Mouse (Mus musculus) urinary bladder, postnatal 4 days (tissue): ENCODE measurements around the gene Arhgef11.
A peak's percentile ranks its signal among the peaks of the same experiment; 100 is the strongest.

Source experiments
- DNase-seq, 2 experiments: peaks; one replicate each; pipeline ENCODE4 v3.0.0; 2021 to 2022; ENCODE audit warnings: low spot score in 2 of 2

Gene Arhgef11

GRCm38 (mm10) chr3:87761408-87762375, 144.3 kb downstream of the Arhgef11 start:
- no peak for DNase-seq

DNA sequence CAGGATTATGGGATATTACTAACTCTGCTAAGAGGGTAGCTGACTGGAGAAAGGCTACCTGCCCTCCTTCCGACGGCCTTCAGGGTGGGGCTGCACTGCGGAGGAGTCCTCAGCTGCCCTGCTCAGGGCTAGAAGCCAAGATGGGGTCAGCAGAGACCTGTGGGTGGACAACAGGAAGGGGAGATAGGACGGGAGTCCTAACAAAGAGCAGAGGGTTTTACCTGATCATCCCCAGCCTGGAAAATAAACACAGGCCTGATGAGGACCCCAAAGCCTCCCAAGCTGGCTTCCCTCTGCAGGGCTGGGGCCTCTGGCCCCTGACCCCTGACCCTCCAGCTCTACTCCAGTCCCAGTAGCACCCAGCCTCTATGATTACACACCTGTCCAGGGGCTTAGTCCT, 145.8 kb downstream of the Arhgef11 start:
- DNase-seq, result no peak

GRCm38 (mm10) chr3:87763683-87764289, 146.4 kb downstream of the Arhgef11 start:
- peak; percentile 81 for DNase-seq

- no peak for DNase-seq
Measured at GRCm38 (mm10) chr3:87764506-87764905, 147.1 kb downstream of the Arhgef11 start.

- DNase-seq, result no peak
Measured at GRCm38 (mm10) chr3:87765091-87765490, 147.7 kb downstream of the Arhgef11 start.

DNA sequence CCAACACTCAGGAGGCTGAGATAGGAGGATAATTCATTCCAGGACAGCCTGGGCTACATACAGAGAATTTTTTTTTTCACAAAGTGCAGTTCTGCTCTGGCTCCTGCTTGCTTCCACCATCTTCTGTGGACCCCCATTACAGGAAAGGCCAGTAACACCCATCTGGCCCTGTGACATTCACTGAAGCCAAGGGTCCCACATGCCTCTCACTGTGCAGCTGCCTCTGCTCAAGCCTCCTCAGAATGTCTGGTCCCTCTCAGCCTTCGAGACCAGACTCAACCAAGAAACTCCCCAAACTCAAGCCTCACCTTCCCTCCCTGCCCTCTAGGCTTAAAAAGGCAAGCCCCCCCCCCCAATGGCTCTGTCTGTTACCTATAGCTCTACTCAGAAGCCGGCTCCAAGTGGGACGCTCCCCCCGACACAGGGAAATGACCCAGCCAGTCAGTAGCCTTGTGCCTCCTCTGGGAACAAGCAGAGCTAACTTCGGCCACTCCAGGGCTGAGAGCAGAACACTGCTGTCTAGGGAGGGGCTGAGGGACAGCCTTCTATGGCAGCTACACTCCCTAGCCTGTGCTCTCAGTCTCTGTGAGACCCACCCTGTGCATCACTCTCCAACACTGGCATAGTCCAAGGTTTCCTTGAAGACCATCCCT, 148.4 kb downstream of the Arhgef11 start:
- no peak for DNase-seq

DNA sequence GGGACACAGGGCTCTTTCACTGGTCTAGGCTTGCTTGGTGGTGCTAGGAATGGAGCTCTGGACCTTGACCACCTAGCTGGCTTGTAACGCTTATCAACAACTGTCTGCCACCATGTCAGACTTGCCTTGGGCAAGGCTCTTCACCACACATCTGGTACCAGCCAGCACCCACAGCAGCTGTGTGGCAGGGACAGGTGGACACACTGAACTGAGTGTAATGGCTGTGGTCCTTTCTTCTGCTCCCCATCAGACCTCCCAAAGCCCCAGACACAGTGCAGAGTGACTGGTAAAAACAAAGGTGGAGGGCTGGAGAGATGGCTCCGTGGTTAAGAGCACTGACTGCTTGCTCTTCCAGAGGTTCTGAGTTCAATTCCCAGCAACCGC, 148.9 kb downstream of the Arhgef11 start:
- no peak for DNase-seq

- no peak for DNase-seq
Measured at GRCm38 (mm10) chr3:87767764-87768163, 150.4 kb downstream of the Arhgef11 start.

- DNase-seq, result no peak
Measured at GRCm38 (mm10) chr3:87768431-87768830, 151.1 kb downstream of the Arhgef11 start.

GRCm38 (mm10) chr3:87768844-87769243, 151.5 kb downstream of the Arhgef11 start:
- DNase-seq, result peak; percentile 87 to 90

GRCm38 (mm10) chr3:87769506-87769905, 152.1 kb downstream of the Arhgef11 start:
- no peak for DNase-seq

DNA sequence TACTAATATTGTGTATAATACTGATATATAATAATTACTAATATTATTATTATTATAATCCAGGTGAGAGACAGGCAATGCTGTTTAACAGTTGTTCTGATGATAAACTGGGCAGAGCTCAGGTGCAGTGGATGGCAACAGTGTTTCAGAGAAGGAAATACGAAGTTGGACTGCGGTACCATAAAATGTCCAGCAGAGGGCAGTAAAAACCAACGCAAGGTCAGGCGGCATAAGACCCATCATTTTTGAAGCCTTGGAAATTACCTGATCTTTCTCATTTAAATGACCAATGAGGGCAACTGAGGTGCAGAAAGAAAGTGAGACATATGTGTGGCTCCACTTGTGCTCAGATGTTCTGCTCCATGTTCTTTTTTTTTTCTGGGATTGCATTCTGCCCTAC, 152.9 kb downstream of the Arhgef11 start:
- no peak for DNase-seq

DNA sequence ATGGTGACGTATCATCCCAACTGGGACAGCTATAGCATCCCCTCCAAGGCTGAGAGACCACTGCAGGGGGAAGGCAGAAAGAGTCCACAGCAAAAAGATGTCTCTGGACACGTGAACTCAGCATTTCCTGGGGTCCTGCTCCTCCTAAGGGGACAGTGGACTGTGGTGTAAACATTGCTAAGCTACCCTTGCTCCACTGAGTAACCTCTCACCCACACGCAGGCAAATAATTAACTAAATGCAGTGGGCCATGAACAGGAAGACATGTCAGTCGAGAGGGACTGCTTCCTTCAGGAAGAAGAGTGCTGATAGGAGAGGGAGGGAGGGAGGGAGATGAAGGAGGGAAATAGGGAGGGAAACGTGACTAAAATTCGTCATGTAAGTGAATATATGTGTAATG, 153.7 kb downstream of the Arhgef11 start:
- DNase-seq, result no peak

- no peak for DNase-seq
Measured at GRCm38 (mm10) chr3:87778283-87778682, 160.9 kb downstream of the Arhgef11 start.

- DNase-seq, result no peak
Measured at GRCm38 (mm10) chr3:87779086-87779485, 161.7 kb downstream of the Arhgef11 start.

- DNase-seq, result no peak
Measured at GRCm38 (mm10) chr3:87783282-87784023, 166.1 kb downstream of the Arhgef11 start.

GRCm38 (mm10) chr3:87785156-87785555, 167.8 kb downstream of the Arhgef11 start:
- no peak for DNase-seq

GRCm38 (mm10) chr3:87785626-87786214, 168.4 kb downstream of the Arhgef11 start:
- DNase-seq, result no peak
